Mouse (Mus musculus) forebrain, postnatal 0 days (tissue): Measurements from ENCODE around the gene Retreg3. TPM values are rescaled to one million over a fixed set of nuclear protein-coding genes. Genes with fewer than 3 reads are reported as not detected.

Experiments used
- ATAC-seq: fragments of 200-750 bp; cut with Nextera tagmentation; 2 replicates; pipeline ENCODE4 v1.8.0; 2017; ENCODE audit warnings: mild to moderate bottlenecking, moderate library complexity
- DNase-seq: peaks from one replicate; pipeline ENCODE4 v3.0.0-alpha.2; 2015
- H3K27ac ChIP-seq: fragments of 300-500 bp; sonication (generic); 2 replicates; pipeline ENCODE4 v1.5.1; 2014; ENCODE audit warnings: low read depth, mild to moderate bottlenecking, antibody characterized with exemption, low read length, moderate library complexity, mixed read lengths
- H3K27me3 ChIP-seq: fragments of 300-500 bp; sonication (generic); 2 replicates; pipeline ENCODE4 v1.6.1; 2014; ENCODE audit warnings: mild to moderate bottlenecking, low read length, mixed read lengths; ENCODE audit not compliant: insufficient read depth
- H3K36me3 ChIP-seq: fragments of 300-500 bp; sonication (generic); 2 replicates; pipeline ENCODE4 v1.6.1; 2014; ENCODE audit warnings: mild to moderate bottlenecking, moderate library complexity; ENCODE audit not compliant: insufficient read depth
- H3K4me1 ChIP-seq: fragments of 300-500 bp; sonication (generic); 2 replicates; pipeline ENCODE4 v1.6.1; 2014; ENCODE audit warnings: antibody characterized with exemption; ENCODE audit not compliant: insufficient read depth
- H3K4me2 ChIP-seq: fragments of 300-500 bp; sonication (generic); 2 replicates; pipeline ENCODE4 v1.6.1; 2014; ENCODE audit warnings: low read depth, mild to moderate bottlenecking, moderate library complexity
- H3K4me3 ChIP-seq: fragments of 300-500 bp; sonication (generic); 2 replicates; pipeline ENCODE4 v1.5.1; 2014; ENCODE audit warnings: low read depth, low read length, mixed read lengths
- H3K9ac ChIP-seq: fragments of 300-500 bp; sonication (generic); 2 replicates; pipeline ENCODE4 v1.6.1; 2014; ENCODE audit warnings: mild to moderate bottlenecking
- H3K9me3 ChIP-seq: fragments of 300-500 bp; sonication (generic); 2 replicates; pipeline ENCODE4 v1.6.1; 2016; ENCODE audit warnings: low read length
- CTCF ChIP-seq: sonication (generic); IDR thresholded peaks from 2 replicates; pipeline ENCODE4 v1.5.1; 2016; ENCODE audit warnings: antibody characterized with exemption, control low read depth, low read depth
- WGBS: fragments of 180-500 bp; shearing (Covaris S2); extraction: QIAGEN DNeasy Blood & Tissue Kit; methylation state at CpG from one replicate; pipeline ENCODE4 v1.1.7; 2014; 5-methylcytosine and 5-hydroxymethylcytosine counted together
- polyA plus RNA-seq: library from polyadenylated mRNA; unstranded; fragments of >200 nt; fragmentation: Nextera tagmentation; extraction: Ambion mirVana; gene quantifications from 2 replicates; pipeline ENCODE4 v1.2.1, GENCODE M21; 2015
- total RNA-seq: library from RNA; depleted of rRNA; stranded (reverse); fragments of >200 nt; gene quantifications from 2 replicates; pipeline ENCODE4 v1.2.3, GENCODE M21; 2014; rRNA removed

Retreg3 gene
- 53.3 and 59.0 TPM in 2 replicates for total RNA-seq
- 21.0 and 23.2 TPM in 2 replicates for polyA plus RNA-seq

DNA sequence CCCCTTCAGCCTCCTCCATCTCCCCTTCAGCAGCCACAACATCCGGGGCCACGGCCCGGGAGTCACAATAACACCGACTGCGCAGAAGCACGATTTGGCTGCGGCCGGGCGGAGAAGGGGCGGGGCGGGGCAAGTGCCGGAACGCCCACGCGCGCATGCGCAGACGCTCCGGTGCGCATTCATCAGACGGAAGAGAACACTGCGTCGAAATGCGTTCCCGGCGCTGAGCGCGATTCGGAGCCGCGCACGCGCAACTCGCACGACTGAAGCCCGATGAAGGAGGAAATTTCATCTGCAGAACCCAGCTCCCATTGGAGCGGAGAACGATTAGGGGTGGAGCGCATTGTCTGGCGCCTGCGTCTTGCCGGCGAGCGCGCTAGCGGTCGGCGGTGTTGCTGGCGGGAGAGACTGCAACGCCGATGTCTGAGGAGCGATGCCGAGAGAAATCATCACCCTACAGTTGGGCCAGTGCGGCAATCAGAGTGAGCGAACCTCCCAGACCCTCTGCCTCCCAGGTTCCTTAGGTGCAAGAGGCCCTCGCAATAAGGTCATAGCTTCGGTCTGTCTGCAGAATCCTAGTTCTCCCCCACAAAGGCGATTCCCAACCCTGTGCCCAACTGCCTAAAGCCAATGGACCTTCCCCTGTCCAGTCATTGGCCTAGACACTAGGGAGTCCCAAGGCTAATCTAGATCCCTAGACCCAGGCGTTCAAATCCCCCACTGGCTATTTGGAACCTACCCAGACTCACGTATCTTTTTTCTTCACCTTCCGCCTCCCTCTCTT, at the start of gene Retreg3, which contains the start of gene Tubg1:
Retreg3 (minus strand) TSS at position 133 of the 784 bp plus-strand sequence.
Tubg1 (plus strand) TSS at position 178 of the 784 bp plus-strand sequence.
- WGBS = 4% methylated on average over 61 of the region's 61 CpGs
- peak; percentile 6; the same call in 1 of the 2 replicates for TF ChIP-seq CTCF
- H3K4me3 ChIP-seq = peak within 1 kb of the TSS; percentile 75
- peak within 1 kb of the TSS; percentile 88 for H3K4me2 ChIP-seq
- peak within 1 kb of the TSS; percentile 94 for H3K27ac ChIP-seq
- peaks cover 15% of the 10 kb centered on the region; the same call in 1 of the 2 replicates for H3K36me3 ChIP-seq
- ATAC-seq = peak; percentile 98
- H3K9ac ChIP-seq = peak within 1 kb of the TSS; percentile 94
- H3K27me3 ChIP-seq = no peaks in the 10 kb centered on the region
- H3K4me1 ChIP-seq = peaks cover 17% of the 10 kb centered on the region
- DNase-seq = peak; percentile 100
- no peaks in the 10 kb centered on the region for H3K9me3 ChIP-seq

DNA sequence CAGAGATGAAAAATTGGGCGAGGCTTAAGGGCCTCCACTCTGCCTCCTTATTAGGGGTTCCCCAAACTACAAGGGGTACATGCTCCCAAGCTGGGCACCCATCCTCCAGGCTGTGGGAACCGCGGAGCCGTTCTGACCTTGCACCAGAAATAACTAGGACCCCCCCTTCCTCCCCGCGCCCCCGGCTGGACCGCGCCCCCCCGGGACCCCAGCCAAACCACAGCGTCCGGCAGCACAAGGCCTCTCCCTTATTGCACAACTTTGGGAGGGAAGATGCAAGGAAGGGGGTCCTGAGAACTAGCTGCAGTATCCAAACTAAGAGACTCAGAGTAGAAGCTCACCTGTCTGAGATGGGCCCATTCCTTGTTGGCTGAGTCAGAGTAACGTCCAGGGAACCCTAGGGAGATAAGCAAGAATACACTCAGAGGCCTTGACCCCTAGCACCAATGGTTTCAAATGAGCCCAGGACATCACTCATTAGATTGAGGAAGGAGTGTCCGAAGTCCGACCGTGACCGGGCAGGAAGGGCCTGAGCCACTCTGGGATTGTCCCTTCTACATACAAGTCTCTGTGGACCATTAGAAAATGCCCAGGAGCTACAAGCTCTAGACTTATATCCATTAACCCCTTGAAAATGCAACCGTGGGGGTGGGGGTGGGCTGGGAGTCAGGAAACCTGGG, 48.7 kb upstream of the Retreg3 start:
- Histone ChIP-seq H3K4me1 (peaks cover 5% of the 10 kb centered on the region), H3K9me3 (no peaks in the 10 kb centered on the region), H3K4me2 (no peak overlapping the region), H3K27me3 (peaks cover 56% of the 10 kb centered on the region), H3K27ac (no peak overlapping the region), H3K36me3 (peaks cover 13% of the 10 kb centered on the region), H3K4me3 (no peak overlapping the region), H3K9ac (no peak overlapping the region)
- no peak for TF ChIP-seq CTCF
- ATAC-seq (no peak), DNase-seq (no peak)
- WGBS = 71% methylated on average over 18 of the region's 18 CpGs

DNA sequence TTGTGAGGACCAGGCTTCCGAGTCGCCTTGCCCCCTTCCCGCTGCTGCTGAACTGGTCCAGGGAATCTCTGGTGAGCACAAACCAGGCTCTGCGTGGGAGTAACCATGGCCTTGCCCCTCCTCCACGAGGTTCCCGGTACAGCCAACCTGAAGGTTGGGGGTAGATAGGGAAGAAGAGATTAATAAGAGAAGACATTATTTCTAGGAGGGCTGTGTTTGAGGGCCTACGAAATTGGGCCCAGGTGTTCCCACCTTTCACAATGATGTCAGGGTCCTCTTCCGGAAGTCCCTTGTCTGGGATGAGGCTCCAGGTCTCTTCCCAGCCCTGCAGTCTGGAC, 48.2 kb upstream of the Retreg3 start:
- H3K9me3 ChIP-seq = no peaks in the 10 kb centered on the region
- ATAC-seq = no peak
- 60% methylated on average over 8 of the region's 8 CpGs for WGBS
- DNase-seq = no peak
- no peak overlapping the region for H3K9ac ChIP-seq
- H3K27ac ChIP-seq = no peak overlapping the region
- H3K36me3 ChIP-seq = peaks cover 13% of the 10 kb centered on the region
- H3K4me2 ChIP-seq = no peak overlapping the region
- no peak for TF ChIP-seq CTCF
- peaks cover 55% of the 10 kb centered on the region for H3K27me3 ChIP-seq
- H3K4me3 ChIP-seq = no peak overlapping the region
- H3K4me1 ChIP-seq = peaks cover under 1% of the 10 kb centered on the region

DNA sequence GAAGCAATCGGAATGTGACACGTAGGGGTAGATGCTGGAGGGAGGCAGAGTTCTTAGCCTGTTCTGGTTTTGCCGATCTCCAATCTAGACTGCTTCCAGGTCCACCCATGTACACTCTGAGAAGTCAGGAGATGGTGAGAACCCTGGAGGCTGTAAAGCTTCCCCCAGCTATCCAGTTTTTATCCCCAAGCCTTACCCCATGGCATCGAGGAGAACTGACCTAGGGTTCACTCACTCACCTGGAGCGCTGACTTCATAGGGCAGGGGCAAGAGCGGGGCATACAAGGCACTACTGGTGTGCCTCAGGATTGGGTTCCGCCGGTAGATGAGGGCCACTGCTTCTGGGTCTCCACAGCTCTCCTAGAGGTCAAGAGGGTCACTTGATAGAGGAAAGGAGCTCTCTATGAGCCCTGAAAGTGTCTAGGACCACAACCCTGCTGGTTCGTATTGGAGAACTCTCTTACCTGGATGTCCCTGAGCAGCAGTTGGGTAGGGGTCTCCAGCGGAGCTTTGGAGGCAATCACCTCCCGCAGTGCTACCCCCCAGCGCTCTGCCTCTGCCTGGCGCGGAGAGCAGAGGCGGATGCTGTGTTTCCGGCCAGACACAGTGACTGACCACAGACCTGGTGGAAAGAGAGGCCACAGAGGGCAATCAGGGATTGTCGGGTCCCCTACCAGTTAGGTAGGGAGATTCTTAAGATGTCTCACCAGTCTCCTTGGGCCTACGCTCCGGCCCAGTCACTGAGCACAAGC, 47.7 kb upstream of the Retreg3 start:
- 61% methylated on average over 19 of the region's 19 CpGs for WGBS
- no peak overlapping the region for H3K4me2 ChIP-seq
- ATAC-seq (no peak), DNase-seq (no peak)
- H3K36me3 ChIP-seq = peaks cover 13% of the 10 kb centered on the region
- H3K27ac ChIP-seq = no peak overlapping the region
- TF ChIP-seq CTCF = no peak
- no peaks in the 10 kb centered on the region; the same call in none of the 2 replicates for H3K4me1 ChIP-seq
- no peaks in the 10 kb centered on the region for H3K9me3 ChIP-seq
- H3K4me3 ChIP-seq = no peak overlapping the region
- H3K27me3 ChIP-seq = peaks cover 55% of the 10 kb centered on the region
- H3K9ac ChIP-seq = no peak overlapping the region

DNA sequence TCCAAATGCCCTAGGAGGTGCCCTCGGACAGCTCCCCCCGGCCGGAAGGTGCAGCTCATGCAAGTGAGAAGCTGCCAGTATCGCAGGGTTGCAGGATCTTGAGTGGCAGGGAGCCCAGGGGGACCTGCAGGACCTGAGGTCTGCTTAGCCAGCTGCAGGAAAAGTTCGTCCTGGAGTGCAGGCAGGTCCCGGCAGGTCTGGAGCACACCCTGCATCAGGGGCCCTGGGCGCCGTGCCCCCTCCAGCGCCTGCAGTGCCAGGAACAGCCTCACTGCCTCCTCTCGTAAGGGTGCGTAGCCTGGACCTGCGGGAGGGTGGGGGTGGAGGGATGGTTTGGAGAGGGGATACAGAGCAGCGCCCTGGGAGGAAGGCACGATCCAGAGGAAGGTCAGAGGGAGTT, 46.7 kb upstream of the Retreg3 start:
- no peak overlapping the region for H3K4me3 ChIP-seq
- ATAC-seq (no peak), DNase-seq (no peak)
- no peak overlapping the region for H3K4me2 ChIP-seq
- H3K27me3 ChIP-seq = peaks cover 55% of the 10 kb centered on the region
- no peaks in the 10 kb centered on the region for H3K9me3 ChIP-seq
- no peaks in the 10 kb centered on the region; the same call in 1 of the 2 replicates for H3K4me1 ChIP-seq
- no peak for TF ChIP-seq CTCF
- H3K9ac ChIP-seq = no peak overlapping the region
- H3K27ac ChIP-seq = no peak overlapping the region
- 56% methylated on average over 14 of the region's 14 CpGs for WGBS
- H3K36me3 ChIP-seq = peaks cover 15% of the 10 kb centered on the region

DNA sequence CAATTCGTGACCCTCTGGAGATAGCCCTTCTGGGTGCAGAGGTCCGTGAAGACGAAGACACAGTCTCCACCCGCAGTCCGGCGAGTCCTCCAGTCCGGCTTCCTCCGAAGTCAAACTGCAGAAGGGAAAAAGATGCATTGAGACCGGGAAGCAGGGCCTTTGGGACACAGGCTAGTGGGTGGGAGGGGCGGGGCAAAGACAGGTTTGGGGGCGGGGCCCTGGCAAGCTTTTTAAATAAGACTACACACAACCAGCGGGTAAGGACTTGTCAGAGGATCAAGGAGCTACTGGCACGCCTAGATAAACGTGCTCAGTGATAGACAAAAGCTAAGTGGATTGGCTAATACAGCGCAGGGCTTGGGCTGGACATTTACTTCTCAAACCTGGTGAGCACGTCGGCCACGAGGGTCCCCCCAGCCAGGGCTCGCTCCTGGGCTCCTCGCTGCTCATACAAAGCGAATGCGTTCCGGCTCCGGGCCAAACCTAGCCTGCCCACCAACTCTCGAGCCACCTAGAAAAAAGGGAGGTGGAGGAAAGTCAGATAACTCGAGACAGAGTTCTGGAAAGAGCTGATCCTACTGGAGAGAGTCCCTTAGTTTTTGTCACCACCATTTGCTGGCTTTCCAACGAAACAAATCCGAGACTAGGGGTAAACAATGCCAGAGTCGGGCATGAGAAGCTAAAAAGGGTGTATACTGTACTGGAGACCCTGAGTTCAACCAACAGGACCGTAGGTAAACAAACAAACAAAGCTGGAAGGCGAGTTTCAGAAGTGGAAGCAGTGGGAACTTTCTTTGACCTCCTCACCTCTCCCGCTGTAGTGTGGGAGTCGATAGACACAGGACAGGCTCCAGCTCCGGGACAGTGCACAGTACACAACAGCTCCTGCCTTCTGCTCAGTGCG, 45.2 kb upstream of the Retreg3 start:
- H3K4me2 ChIP-seq = no peak overlapping the region
- no peak overlapping the region for H3K9ac ChIP-seq
- peaks cover 16% of the 10 kb centered on the region for H3K36me3 ChIP-seq
- no peak for TF ChIP-seq CTCF
- 35% methylated on average over 35 of the region's 35 CpGs for WGBS
- no peak for ATAC-seq
- no peaks in the 10 kb centered on the region for H3K4me1 ChIP-seq
- H3K4me3 ChIP-seq = no peak overlapping the region
- H3K27ac ChIP-seq = no peak overlapping the region
- peaks cover 49% of the 10 kb centered on the region for H3K27me3 ChIP-seq
- H3K9me3 ChIP-seq = no peaks in the 10 kb centered on the region
- no peak for DNase-seq
